Mouse (Mus musculus) bone marrow macrophage, adult 2 months (primary cell): ENCODE measurements around the gene Stub1. TPM values are rescaled to one million over a fixed set of nuclear protein-coding genes. Genes with fewer than 3 reads are reported as not detected.

ENCODE experiments used
- H3K27ac ChIP-seq: 2 replicates; pipeline ENCODE4 v1.5.1; 2012; ENCODE audit warnings: low read depth, low read length; ENCODE audit not compliant: insufficient read depth
- H3K4me1 ChIP-seq: 2 replicates; pipeline ENCODE4 v1.6.1; 2012; ENCODE audit warnings: low read length; ENCODE audit not compliant: control insufficient read depth, insufficient read depth
- H3K4me3 ChIP-seq: 2 replicates; pipeline ENCODE4 v1.5.1; 2012; ENCODE audit warnings: mild to moderate bottlenecking, low read length, moderate library complexity; ENCODE audit not compliant: insufficient read depth
- CTCF ChIP-seq: IDR thresholded peaks from 2 replicates; pipeline ENCODE4 v1.5.1; 2012; ENCODE audit warnings: low read depth, mild to moderate bottlenecking, low read length, moderate library complexity
- POLR2A ChIP-seq: IDR thresholded peaks from 2 replicates; pipeline ENCODE4 v1.6.1; 2012; ENCODE audit warnings: mild to moderate bottlenecking, low read depth, low read length, borderline replicate concordance
- polyA plus RNA-seq: library from polyadenylated mRNA; stranded (reverse); fragments of >200 nt; gene quantifications from 2 replicates; pipeline ENCODE4 v1.2.4, GENCODE M21; 2012; ENCODE audit not compliant: missing spikeins, insufficient read depth, insufficient read length

Gene Stub1
- polyA plus RNA-seq, 1 experiment, result 84.9 TPM

DNA sequence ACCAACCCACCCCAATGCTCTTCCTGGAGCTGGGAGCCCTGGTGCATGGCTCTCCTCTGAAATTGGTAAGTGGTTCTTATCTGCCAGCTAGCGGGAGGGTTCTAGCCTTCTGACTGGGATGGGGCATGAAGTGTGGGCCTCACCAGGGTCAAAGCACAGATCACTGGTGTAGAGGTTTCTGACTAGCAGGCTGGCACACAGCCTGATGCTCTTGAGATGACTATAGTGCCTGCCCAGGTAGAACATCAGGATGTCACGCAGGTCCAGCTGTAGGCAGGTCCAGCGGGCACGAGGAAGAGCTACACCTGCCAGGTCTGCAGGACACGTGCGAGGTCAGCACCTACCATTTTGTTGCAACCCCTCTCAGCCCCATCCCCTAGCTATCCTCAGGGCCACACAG is 27.0 kb upstream of the Stub1 start:
- H3K4me1 ChIP-seq, result 0 out of 2 replicates have a peak, but pooled peaks cover 5% of the 10 kb centered on the region
- TF ChIP-seq POLR2A, result no peak
- TF ChIP-seq CTCF, result no peak
- peak overlapping the region; percentile 69; the same call in 1 of the 2 replicates for H3K4me3 ChIP-seq
- no peak overlapping the region for H3K27ac ChIP-seq

GRCm38 (mm10) chr17:25844396-25844901 is 11.2 kb upstream of the Stub1 start, which contains the start of gene Rhot2:
Gene Rhot2, minus strand, starts transcription at chr17:25844851.
- TF ChIP-seq CTCF (no peak), POLR2A (no peak)
- peaks cover 10% of the 10 kb centered on the region for H3K4me1 ChIP-seq
- H3K4me3 ChIP-seq, result peak within 1 kb of the TSS; percentile 79

DNA sequence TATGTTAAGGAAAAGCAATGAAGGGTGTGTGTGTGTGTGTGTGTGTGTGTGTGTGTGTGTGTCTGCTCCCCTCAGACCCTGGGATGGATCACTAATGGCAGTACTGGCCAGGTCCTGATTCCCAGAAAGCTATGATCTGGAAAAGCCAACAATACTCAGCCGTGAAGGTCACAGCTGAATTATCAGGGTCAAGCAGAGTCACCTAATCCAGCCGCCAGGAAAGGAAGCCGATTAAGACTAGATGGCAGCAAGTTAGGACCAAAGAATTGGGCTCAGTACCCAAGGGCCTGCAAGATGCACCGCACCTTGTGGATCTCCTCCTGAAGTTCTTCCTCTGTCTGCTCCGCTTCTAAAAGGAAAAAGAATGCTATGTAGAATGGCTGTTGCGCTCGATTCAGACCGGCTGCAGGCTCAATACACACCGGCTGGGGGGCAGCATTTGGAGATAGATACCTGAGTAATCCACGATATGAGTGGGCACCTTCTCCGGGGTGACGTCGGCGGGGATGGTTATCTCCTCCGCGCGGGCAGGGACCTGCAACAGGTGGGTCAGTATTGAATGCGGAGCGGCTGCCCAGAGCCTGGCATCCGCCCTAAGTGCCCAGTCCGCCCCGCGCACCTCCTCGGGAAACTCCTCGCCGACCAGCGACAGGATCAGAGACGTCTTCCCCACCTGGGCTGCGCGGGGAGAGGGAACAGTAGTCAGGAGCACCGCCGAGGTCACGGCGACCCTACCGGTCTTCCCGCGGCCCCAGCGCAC is 10.6 kb upstream of the Stub1 start:
- peak overlapping the region; percentile 79 for H3K4me3 ChIP-seq
- peaks cover 10% of the 10 kb centered on the region for H3K4me1 ChIP-seq
- TF ChIP-seq POLR2A, result no peak
- TF ChIP-seq CTCF, result no peak
- peak overlapping the region; percentile 42 for H3K27ac ChIP-seq

More at GRCm38 (mm10) chr17:25844396-25844901, 11.2 kb upstream of the Stub1 start, which contains the start of gene Rhot2:
- peak within 1 kb of the TSS; percentile 51 for H3K27ac ChIP-seq

- Histone ChIP-seq H3K4me3 (peak overlapping the region; percentile 79), H3K4me1 (peaks cover 10% of the 10 kb centered on the region), H3K27ac (no peak overlapping the region)
- TF ChIP-seq CTCF (no peak), POLR2A (no peak)
Observed at GRCm38 (mm10) chr17:25843122-25843521, 9.9 kb upstream of the Stub1 start.

DNA sequence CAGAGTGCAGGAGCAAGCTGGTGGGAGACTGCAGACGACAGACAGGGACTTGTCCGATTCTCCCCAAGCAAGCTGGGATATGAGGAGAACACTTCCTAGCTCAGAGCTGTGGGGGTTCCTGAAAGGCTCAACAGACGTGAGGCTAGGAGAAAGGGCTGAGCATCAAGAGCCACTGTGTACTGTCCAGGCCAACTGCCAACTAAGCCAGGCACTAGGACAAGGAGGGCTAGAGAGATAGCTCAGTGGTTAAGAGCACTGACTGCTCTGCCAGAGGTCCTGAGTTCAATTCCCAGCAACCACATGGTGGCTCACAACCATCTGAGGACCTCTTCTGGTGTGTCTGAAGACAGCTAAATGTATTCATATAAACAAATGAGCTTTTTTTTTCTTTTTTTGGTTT is 9.3 kb upstream of the Stub1 start:
- peaks cover 10% of the 10 kb centered on the region for H3K4me1 ChIP-seq
- H3K4me3 ChIP-seq, result no peak overlapping the region
- no peak for TF ChIP-seq CTCF
- TF ChIP-seq POLR2A, result no peak
- no peak overlapping the region for H3K27ac ChIP-seq

DNA sequence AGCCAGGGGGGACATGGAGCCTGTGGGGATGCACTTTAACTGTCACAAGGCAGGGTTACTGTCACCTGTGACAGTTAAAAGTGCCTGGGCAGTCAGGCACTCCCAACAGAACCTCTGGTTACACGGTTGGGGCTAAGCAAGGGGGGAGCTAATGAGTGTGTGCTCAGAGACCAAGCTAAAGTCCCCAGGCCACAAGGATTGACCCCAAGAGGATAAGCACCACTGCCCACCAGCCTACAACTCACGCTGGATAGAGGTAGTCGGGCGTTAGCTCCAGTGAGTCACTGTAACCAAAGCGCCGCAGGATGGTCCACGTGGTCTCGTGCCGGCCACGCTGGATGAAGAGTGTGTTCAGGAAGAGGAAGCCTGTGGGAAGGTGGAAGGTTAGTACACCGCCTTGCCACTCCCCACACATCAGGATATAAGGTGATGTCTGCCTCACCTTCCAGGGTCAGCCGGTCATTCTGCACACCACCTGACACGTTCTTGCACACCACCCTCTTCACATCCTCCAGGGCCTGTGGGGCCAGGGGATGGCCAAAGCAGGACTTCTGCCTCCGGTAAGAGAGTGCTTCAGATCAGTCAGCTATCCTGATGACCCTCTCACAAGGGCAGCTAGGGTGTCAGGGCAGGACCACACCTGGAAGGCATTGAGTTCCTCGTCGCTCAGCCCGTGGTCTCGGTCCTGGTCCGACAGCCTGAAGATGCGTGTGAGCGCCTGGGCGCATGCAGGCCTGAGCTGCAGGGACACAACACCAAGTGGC is 8.1 kb upstream of the Stub1 start, which contains the start of gene Gm20683:
TSS of gene Gm20683 (minus strand) at position 647 of the 764 bp plus-strand sequence.
- no peak within 1 kb of the TSS for H3K27ac ChIP-seq
- no peak within 1 kb of the TSS for H3K4me3 ChIP-seq
- H3K4me1 ChIP-seq, result peaks cover 10% of the 10 kb centered on the region
- TF ChIP-seq POLR2A, result no peak
- no peak for TF ChIP-seq CTCF

GRCm38 (mm10) chr17:25840519-25840918 is 7.3 kb upstream of the Stub1 start:
- H3K4me1 ChIP-seq, result peaks cover 10% of the 10 kb centered on the region
- no peak for TF ChIP-seq CTCF
- no peak for TF ChIP-seq POLR2A
- H3K4me3 ChIP-seq, result no peak overlapping the region
- H3K27ac ChIP-seq, result no peak overlapping the region

- H3K4me3 ChIP-seq, result no peak overlapping the region
- no peak overlapping the region for H3K27ac ChIP-seq
- TF ChIP-seq CTCF (no peak), POLR2A (no peak)
- peaks cover 7% of the 10 kb centered on the region for H3K4me1 ChIP-seq
Observed at GRCm38 (mm10) chr17:25839455-25840235, 6.4 kb upstream of the Stub1 start.

- Histone ChIP-seq H3K27ac (no peak overlapping the region), H3K4me1 (peaks cover 10% of the 10 kb centered on the region), H3K4me3 (no peak overlapping the region)
- TF ChIP-seq CTCF, result no peak
- TF ChIP-seq POLR2A, result no peak
Observed at GRCm38 (mm10) chr17:25838904-25839303, 5.7 kb upstream of the Stub1 start.
